17 mouse cellular contexts compared by ENCODE assay signal in genomic region chr19:56286866-56287265, GRCm38 (mm10). TPM values are rescaled to one million over a fixed set of nuclear protein-coding genes. Genes with fewer than 3 reads are reported as not detected.
DNase-seq lines count a peak whose midpoint lies in the region; ATAC-seq lines count a peak whose summit lies in the region.
"Had no signal": no experiment of that assay in that cellular context is flagged by ENCODE, and none has a peak within 500 bp of the region (broad histone marks: within the 10 kb centered on the region; RNA-seq: fewer than 3 reads in every experiment).

TSS of gene Habp2 (plus strand) at chr19:56287137.

- no peaks in the 10 kb centered on the region for H3K27me3 ChIP-seq in kidney, embryonic 15.5 days
- H3K27me3 ChIP-seq in liver, embryonic 12.5 days (replicated peaks): 0 out of 2 replicates have a peak, but pooled peaks cover 3% of the 10 kb centered on the region
- 0 out of 2 replicates have a peak, but pooled peaks cover 5% of the 10 kb centered on the region for H3K27me3 ChIP-seq in limb, embryonic 10.5 days (ENCODE audit: low read depth, poor library complexity, severe bottlenecking)
- H3K27me3 ChIP-seq: heart, embryonic 12.5 days; hindbrain, embryonic 12.5 days; midbrain, embryonic 12.5 days had no signal

- no peaks in the 10 kb centered on the region for H3K9me3 ChIP-seq in kidney, embryonic 15.5 days (replicated peaks)
- no peaks in the 10 kb centered on the region for H3K9me3 ChIP-seq in liver, embryonic 12.5 days (replicated peaks)
- H3K9me3 ChIP-seq in limb, embryonic 10.5 days (replicated peaks): no peaks in the 10 kb centered on the region
- H3K9me3 ChIP-seq: embryonic facial prominence, embryonic 10.5 days; forebrain, embryonic 12.5 days; heart, embryonic 12.5 days; hindbrain, embryonic 12.5 days; midbrain, embryonic 12.5 days had no signal

- no peak for ATAC-seq in kidney, embryonic 15.5 days (replicated peaks; ENCODE audit: low FRiP score)
- ATAC-seq in liver, embryonic 12.5 days: peak; percentile 58
- ATAC-seq: CD4-positive, CD25-positive, alpha-beta regulatory T cell, adult 4 months had no signal

- 0 out of 2 replicates have a peak within 1 kb of the TSS, but pooled peaks have one; percentile 4 for H3K4me3 ChIP-seq in kidney, embryonic 15.5 days (replicated peaks)
- H3K4me3 ChIP-seq in liver, embryonic 12.5 days: peak within 1 kb of the TSS; percentile 32
- H3K4me3 ChIP-seq in limb, embryonic 10.5 days: no peak within 1 kb of the TSS
- H3K4me3 ChIP-seq: embryonic facial prominence, embryonic 10.5 days; forebrain, embryonic 12.5 days; gastrocnemius, adult 2 months; heart, embryonic 12.5 days; hindbrain, embryonic 12.5 days; midbrain, embryonic 12.5 days had no signal

- peak; percentile 37 for DNase-seq in kidney, adult 11 months
- DNase-seq in kidney, postnatal 4 days: no peak
- DNase-seq in ovary, postnatal 36 days (ENCODE audit: low spot score): no peak
- DNase-seq in limb, embryonic 10.5 days (ENCODE audit: low spot score): no peak
- no peak for DNase-seq in gastrocnemius, adult 18-20 months (ENCODE audit: low spot score)
- DNase-seq: cerebellum, adult 9-10 months; gastrocnemius, adult 2 months; right cerebral cortex, postnatal 4 days had no signal

- no peaks in the 10 kb centered on the region for H3K36me3 ChIP-seq in kidney, embryonic 15.5 days
- H3K36me3 ChIP-seq in liver, embryonic 12.5 days: no peaks in the 10 kb centered on the region
- H3K36me3 ChIP-seq in limb, embryonic 10.5 days: no peaks in the 10 kb centered on the region
- H3K36me3 ChIP-seq: embryonic facial prominence, embryonic 10.5 days; forebrain, embryonic 12.5 days; heart, embryonic 12.5 days; hindbrain, embryonic 12.5 days; midbrain, embryonic 12.5 days had no signal

- H3K4me1 ChIP-seq in kidney, embryonic 15.5 days: peaks cover 33% of the 10 kb centered on the region
- no peaks in the 10 kb centered on the region for H3K4me1 ChIP-seq in liver, embryonic 12.5 days
- peaks cover 10% of the 10 kb centered on the region for H3K4me1 ChIP-seq in limb, embryonic 10.5 days
- H3K4me1 ChIP-seq: forebrain, embryonic 12.5 days; heart, embryonic 12.5 days; hindbrain, embryonic 12.5 days; midbrain, embryonic 12.5 days had no signal

- H3K27ac ChIP-seq in kidney, embryonic 15.5 days: peak within 1 kb of the TSS; percentile 73
- peak within 1 kb of the TSS; percentile 48; the same call in 1 of the 2 replicates for H3K27ac ChIP-seq in liver, embryonic 12.5 days
- H3K27ac ChIP-seq in limb, embryonic 10.5 days: no peak within 1 kb of the TSS; the same call in 1 of the 2 replicates
- H3K27ac ChIP-seq: embryonic facial prominence, embryonic 10.5 days; forebrain, embryonic 12.5 days; gastrocnemius, adult 2 months; hindbrain, embryonic 12.5 days; midbrain, embryonic 12.5 days had no signal

- WGBS in kidney, embryonic 15.5 days: 70% methylated on average over 7 of the region's 7 CpGs
- WGBS in liver, embryonic 12.5 days (ENCODE audit: insufficient replicate concordance): 50% methylated on average over 7 of the region's 7 CpGs
- WGBS in limb, embryonic 10.5 days: 91% methylated on average over 7 of the region's 7 CpGs

- no peak within 1 kb of the TSS for H3K9ac ChIP-seq in kidney, embryonic 15.5 days
- peak within 1 kb of the TSS; percentile 33; the same call in 1 of the 2 replicates for H3K9ac ChIP-seq in liver, embryonic 12.5 days
- H3K9ac ChIP-seq: forebrain, embryonic 12.5 days; heart, embryonic 12.5 days; hindbrain, embryonic 12.5 days; midbrain, embryonic 12.5 days had no signal

- H3K4me2 ChIP-seq in kidney, embryonic 15.5 days: peak within 1 kb of the TSS; percentile 20; the same call in 1 of the 2 replicates
- H3K4me2 ChIP-seq in liver, embryonic 12.5 days: peak within 1 kb of the TSS; percentile 42; the same call in 1 of the 2 replicates
- H3K4me2 ChIP-seq: forebrain, embryonic 12.5 days; heart, embryonic 12.5 days; hindbrain, embryonic 12.5 days; midbrain, embryonic 12.5 days had no signal

RNA-seq across cellular contexts. Expression of gene Habp2, which starts in this region (rescaled TPM):
- polyA plus RNA-seq in kidney, embryonic 15.5 days (2015; fragmentation: Nextera tagmentation; extraction: Ambion mirVana): 30.8 and 31.2 TPM in 2 replicates
- polyA plus RNA-seq in liver, embryonic 12.5 days (2016; fragmentation: Nextera tagmentation; extraction: Ambion mirVana): 40.8 and 42.9 TPM in 2 replicates
- polyA plus RNA-seq in limb, embryonic 10.5 days (2016; fragmentation: Nextera tagmentation; extraction: Ambion mirVana): 0.46 TPM in 1 of 2 replicates, not detected in the other
- total RNA-seq in gastrocnemius, adult 18-20 months (2021): not detected
- total RNA-seq: gastrocnemius, adult 2 months; left cerebral cortex, postnatal 25 days had no signal
- polyA plus RNA-seq: embryonic facial prominence, embryonic 10.5 days; forebrain, embryonic 12.5 days; midbrain, embryonic 12.5 days had no signal

Comparison
In these comparisons a context has a peak if more than half of its experiments do, and no peak if none do; other contexts are left out.
1. RNA of gene Habp2 (polyA plus RNA-seq): 40.8 to 42.9 TPM in liver, embryonic 12.5 days and 30.8 to 31.2 TPM in kidney, embryonic 15.5 days; 0.46 TPM in limb, embryonic 10.5 days; every median in the first group is over 10 times any median in the second.